Mouse (Mus musculus): Measurements from ENCODE around the gene Cryl1. TPM values are rescaled to one million over a fixed set of nuclear protein-coding genes. Genes with fewer than 3 reads are reported as not detected.

Gene Cryl1
- total RNA-seq (2021), result 10 to 100 TPM; 16.5 to 17.8 TPM

GRCm38 (mm10) chr14:57398065-57398757, at the start of gene Cryl1:
Gene Cryl1 (minus strand): TSS chr14:57398529.
- peak; percentile 93 for DNase-seq

GRCm38 (mm10) chr14:57430451-57430850, 32.1 kb upstream of the Cryl1 start:
- DNase-seq, result no peak

- DNase-seq, result no peak
Measured at GRCm38 (mm10) chr14:57424212-57424561, 25.9 kb upstream of the Cryl1 start.

GRCm38 (mm10) chr14:57423432-57424211, 25.3 kb upstream of the Cryl1 start, which contains the start of gene Ift88:
Gene Ift88 (plus strand): TSS chr14:57424062.
- peak; percentile 94 for DNase-seq

GRCm38 (mm10) chr14:57417187-57417586, 18.9 kb upstream of the Cryl1 start:
- DNase-seq, result no peak

GRCm38 (mm10) chr14:57412166-57412565, 13.8 kb upstream of the Cryl1 start:
- no peak for DNase-seq

GRCm38 (mm10) chr14:57409106-57409505, 10.8 kb upstream of the Cryl1 start:
- no peak for DNase-seq

GRCm38 (mm10) chr14:57408100-57408499, 9.8 kb upstream of the Cryl1 start:
- no peak for DNase-seq

GRCm38 (mm10) chr14:57407039-57407987, 9.0 kb upstream of the Cryl1 start:
- peak in 1 of 2 experiments; percentile 9 for DNase-seq

- DNase-seq, result no peak
Measured at GRCm38 (mm10) chr14:57402815-57403214, 4.5 kb upstream of the Cryl1 start.

GRCm38 (mm10) chr14:57398813-57399427, 591 bp upstream of the Cryl1 start:
- DNase-seq, result no peak

GRCm38 (mm10) chr14:57397221-57397620, 1.1 kb downstream of the Cryl1 start:
- no peak for DNase-seq

GRCm38 (mm10) chr14:57395470-57395869, 2.9 kb downstream of the Cryl1 start:
- no peak for DNase-seq

- no peak for DNase-seq
Measured at GRCm38 (mm10) chr14:57392278-57392677, 6.1 kb downstream of the Cryl1 start.

- DNase-seq, result no peak
Measured at GRCm38 (mm10) chr14:57391621-57392020, 6.7 kb downstream of the Cryl1 start.

GRCm38 (mm10) chr14:57386758-57387561, 11.4 kb downstream of the Cryl1 start:
- no peak for DNase-seq

- no peak for DNase-seq
Measured at GRCm38 (mm10) chr14:57385667-57386066, 12.7 kb downstream of the Cryl1 start.

- no peak for DNase-seq
Measured at GRCm38 (mm10) chr14:57377531-57377930, 20.8 kb downstream of the Cryl1 start.

- DNase-seq, result no peak
Measured at GRCm38 (mm10) chr14:57376956-57377355, 21.4 kb downstream of the Cryl1 start.

- no peak for DNase-seq
Measured at GRCm38 (mm10) chr14:57376016-57376415, 22.3 kb downstream of the Cryl1 start.

GRCm38 (mm10) chr14:57375205-57375604, 23.1 kb downstream of the Cryl1 start:
- no peak for DNase-seq
